Mouse (Mus musculus) embryo, embryonic 10 days (tissue): ENCODE measurements around the gene Prb1.
"Not testable (repeated sequence)": the region's sequence is repeated elsewhere in the genome, so short reads cannot be mapped to it uniquely, and the experiment has no call there.

Experiments
- DNase-seq: peaks from one replicate; pipeline ENCODE4 v3.0.0-alpha.2; 2015; ENCODE audit warnings: low spot score

The Prb1 gene

GRCm38 (mm10) chr6:132210421-132210820 lies at the start of gene Prb1:
Gene Prb1 (minus strand): TSS chr6:132210521.
- not testable (repeated sequence) for DNase-seq
